Comparison of ENCODE assay signal across 8 mouse cellular contexts in the genomic region with DNA sequence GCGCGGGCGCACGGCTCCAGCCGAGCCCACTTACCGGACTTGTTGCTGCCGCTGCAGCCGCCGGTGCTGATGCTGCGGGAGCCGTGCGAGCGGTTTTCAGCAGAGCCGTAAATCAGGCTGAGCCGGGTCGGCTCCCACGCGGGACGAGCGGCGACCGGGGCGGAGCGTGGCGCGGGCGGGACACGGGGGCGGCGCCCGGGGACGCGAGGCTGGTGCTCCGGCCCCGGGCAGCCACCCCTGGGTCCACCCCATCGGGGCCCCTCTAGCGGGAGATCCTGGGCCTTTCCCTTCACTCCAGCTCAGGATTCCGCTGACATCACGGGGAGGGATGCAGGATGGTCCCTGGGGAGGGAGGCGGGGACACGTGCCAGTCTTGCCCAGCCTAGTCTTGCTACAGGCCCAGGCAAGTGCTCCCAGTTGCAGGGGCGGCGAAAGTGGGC. TPM values are rescaled to one million over a fixed set of nuclear protein-coding genes. Genes with fewer than 3 reads are reported as not detected.
DNase-seq lines count a peak whose midpoint lies in the region; ATAC-seq lines count a peak whose summit lies in the region.

A gene (minus strand): TSS at position 326 of the 440 bp plus-strand sequence.

- peak within 1 kb of the TSS; percentile 98 for H3K4me2 ChIP-seq in forebrain, embryonic 12.5 days
- H3K4me2 ChIP-seq in heart, embryonic 15.5 days: peak within 1 kb of the TSS; percentile 96
- peak within 1 kb of the TSS; percentile 69 for H3K4me2 ChIP-seq in liver, embryonic 12.5 days

- peaks cover 16% of the 10 kb centered on the region; the same call in 1 of the 2 replicates for H3K27me3 ChIP-seq in forebrain, embryonic 12.5 days
- peaks cover 12% of the 10 kb centered on the region for H3K27me3 ChIP-seq in heart, embryonic 15.5 days
- peaks cover 36% of the 10 kb centered on the region for H3K27me3 ChIP-seq in liver, embryonic 12.5 days (replicated peaks)

- no peak within 1 kb of the TSS for H3K27ac ChIP-seq in forebrain, embryonic 12.5 days
- H3K27ac ChIP-seq in heart, embryonic 15.5 days: no peak within 1 kb of the TSS
- H3K27ac ChIP-seq in liver, embryonic 12.5 days: no peak within 1 kb of the TSS

- peak; percentile 67 for ATAC-seq in CD4-positive, CD25-positive, alpha-beta regulatory T cell, adult 4 months
- peak; percentile 97 for ATAC-seq in forebrain, embryonic 12.5 days (ENCODE audit: low FRiP score)
- peak; percentile 73 for ATAC-seq in heart, embryonic 15.5 days (replicated peaks; ENCODE audit: insufficient number of reproducible peaks, insufficient read depth, low FRiP score, low read depth)
- ATAC-seq in liver, embryonic 12.5 days: no peak

- H3K9ac ChIP-seq in forebrain, embryonic 12.5 days: peak within 1 kb of the TSS; percentile 75
- peak within 1 kb of the TSS; percentile 60 for H3K9ac ChIP-seq in heart, embryonic 15.5 days
- H3K9ac ChIP-seq in liver, embryonic 12.5 days: no peak within 1 kb of the TSS

- H3K4me1 ChIP-seq in forebrain, embryonic 12.5 days: peaks cover 7% of the 10 kb centered on the region
- peaks cover 10% of the 10 kb centered on the region for H3K4me1 ChIP-seq in heart, embryonic 15.5 days (replicated peaks)
- H3K4me1 ChIP-seq in liver, embryonic 12.5 days: 0 out of 2 replicates have a peak, but pooled peaks cover 4% of the 10 kb centered on the region

- peak; percentile 69 for DNase-seq in brain, embryonic 18.5 days (ENCODE audit: low read depth, low spot score)
- peak; percentile 50 for DNase-seq in kidney, postnatal 14 days
- peak; percentile 74 for DNase-seq in neural tube, embryonic 10.5 days (ENCODE audit: extremely low spot score, low spot score)
- peak; percentile 23 to 28 for DNase-seq in thymus, adult 18-20 months

- H3K4me3 ChIP-seq in forebrain, embryonic 12.5 days (replicated peaks): peak within 1 kb of the TSS; percentile 70
- H3K4me3 ChIP-seq in heart, embryonic 15.5 days: peak within 1 kb of the TSS; percentile 62
- H3K4me3 ChIP-seq in liver, embryonic 12.5 days: peak within 1 kb of the TSS; percentile 48

- peaks cover 5% of the 10 kb centered on the region; the same call in 1 of the 2 replicates for H3K9me3 ChIP-seq in forebrain, embryonic 12.5 days
- H3K9me3 ChIP-seq in heart, embryonic 15.5 days (replicated peaks): no peaks in the 10 kb centered on the region
- H3K9me3 ChIP-seq in liver, embryonic 12.5 days (replicated peaks): no peaks in the 10 kb centered on the region

- no peaks in the 10 kb centered on the region for H3K36me3 ChIP-seq in forebrain, embryonic 12.5 days (replicated peaks)
- H3K36me3 ChIP-seq in heart, embryonic 15.5 days: no peaks in the 10 kb centered on the region
- no peaks in the 10 kb centered on the region for H3K36me3 ChIP-seq in liver, embryonic 12.5 days

- under 1% methylated on average over 43 of the region's 43 CpGs for WGBS in forebrain, embryonic 12.5 days
- 1% methylated on average over 43 of the region's 43 CpGs for WGBS in heart, embryonic 15.5 days
- WGBS in liver, embryonic 12.5 days (ENCODE audit: insufficient replicate concordance): 5% methylated on average over 43 of the region's 43 CpGs

RNA-seq across cellular contexts. Expression of the gene that starts here (rescaled TPM):
- 1 to 10 TPM; 3.6 to 5.0 TPM for polyA plus RNA-seq in CD4-positive, CD25-positive, alpha-beta regulatory T cell, adult 4 months (2017; shearing (Covaris generic))
- 2.3 and 3.6 TPM in 2 replicates for polyA plus RNA-seq in forebrain, embryonic 12.5 days (2016; fragmentation: Nextera tagmentation; extraction: Ambion mirVana)
- polyA plus RNA-seq in heart, embryonic 15.5 days (2015; fragmentation: Nextera tagmentation; extraction: Ambion mirVana): 0.48 and 0.82 TPM in 2 replicates
- 0.12 and 0.17 TPM in 2 replicates for polyA plus RNA-seq in liver, embryonic 12.5 days (2016; fragmentation: Nextera tagmentation; extraction: Ambion mirVana)

Comparison
In these comparisons a context has a peak if more than half of its experiments do, and no peak if none do; other contexts are left out.
1. Peak in ATAC-seq, H3K4me3 ChIP-seq, H3K9ac ChIP-seq and H3K4me2 ChIP-seq in heart, embryonic 15.5 days; RNA of the gene not detected or under 1 TPM.